Mouse (Mus musculus): ENCODE data around the gene Icam1.

Icam1 gene

DNA sequence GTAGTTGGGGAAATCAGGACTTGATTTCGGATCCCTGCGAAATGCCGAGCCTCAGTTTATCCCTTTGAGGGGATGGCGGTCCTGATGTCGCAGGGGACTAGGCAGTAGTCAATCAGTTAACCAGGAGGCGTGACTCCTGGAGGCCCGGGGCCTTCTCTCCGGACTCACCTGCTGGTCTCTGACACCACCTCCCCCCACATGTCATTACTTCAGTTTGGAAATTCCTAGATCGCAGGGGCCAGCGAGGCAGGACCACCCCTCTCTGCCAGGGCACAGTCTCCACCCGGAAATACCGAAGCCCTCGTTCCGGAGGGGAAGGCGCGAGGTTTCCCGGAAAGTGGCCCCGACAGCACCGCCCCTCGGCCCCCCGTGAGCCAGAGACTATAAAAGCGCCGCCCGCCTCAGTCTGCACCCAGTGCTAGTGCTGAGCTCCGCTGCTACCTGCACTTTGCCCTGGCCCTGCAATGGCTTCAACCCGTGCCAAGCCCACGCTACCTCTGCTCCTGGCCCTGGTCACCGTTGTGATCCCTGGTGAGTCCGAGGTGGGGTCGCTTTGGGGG, at the start of gene Icam1:
TSS of gene Icam1 (plus strand) at position 415 of the 560 bp plus-strand sequence.
- in situ Hi-C loops (cut with MboI; ENCODE audit: unreplicated experiment in 2 of 2): no loop called here

- in situ Hi-C loops (cut with MboI; ENCODE audit: unreplicated experiment in 2 of 2): no loop called here
Observed at GRCm38 (mm10) chr9:20966008-20966407, 49.8 kb upstream of the Icam1 start.

- in situ Hi-C loops (cut with MboI; ENCODE audit: unreplicated experiment in 2 of 2): no loop called here
Observed at GRCm38 (mm10) chr9:20966747-20967146, 49.0 kb upstream of the Icam1 start.

GRCm38 (mm10) chr9:20971751-20972140, 44.0 kb upstream of the Icam1 start:
- in situ Hi-C loops (cut with MboI; ENCODE audit: unreplicated experiment in 2 of 2): no loop called here

DNA sequence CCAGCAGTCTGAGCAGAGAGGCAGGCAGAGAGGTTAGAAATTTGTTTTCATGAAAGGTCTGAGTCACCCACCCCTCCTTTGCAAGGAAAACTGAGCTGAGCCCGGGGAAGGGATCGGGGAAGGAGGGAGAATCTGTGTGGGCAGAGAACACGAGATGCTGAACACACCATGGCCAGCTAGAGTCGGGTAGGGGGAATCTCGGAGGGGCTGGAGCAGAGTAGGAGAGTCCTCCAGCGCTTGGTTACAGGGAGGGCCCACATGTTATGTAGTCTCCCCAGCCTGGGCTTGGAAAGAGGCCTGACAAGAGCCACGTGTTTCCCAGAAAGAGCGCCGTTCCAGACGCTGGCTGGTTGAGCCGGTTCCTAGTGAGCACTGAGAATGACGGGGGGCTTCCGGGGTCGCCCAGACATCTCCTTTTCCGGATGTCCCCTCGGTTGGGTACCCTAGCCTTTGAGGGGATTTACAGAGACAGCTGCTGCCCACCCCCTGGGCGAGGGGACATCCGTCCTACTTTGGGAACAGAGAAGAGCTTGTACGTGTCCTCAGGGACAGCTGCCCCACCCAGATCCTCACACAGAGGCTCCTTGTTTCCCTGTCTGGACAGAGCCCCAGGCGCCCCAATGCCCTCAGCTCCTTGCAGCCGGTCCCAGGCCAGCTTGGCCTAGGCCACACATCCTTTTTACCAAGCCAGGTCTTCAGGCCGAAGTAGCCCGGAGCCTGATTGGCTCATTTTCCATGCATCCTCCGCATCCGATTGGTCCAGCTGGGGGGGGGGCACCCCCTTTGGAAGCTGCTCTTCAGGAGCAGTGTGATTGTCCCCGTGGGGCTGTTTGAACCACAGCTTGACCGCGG, 43.4 kb upstream of the Icam1 start:
- in situ Hi-C loops (cut with MboI; ENCODE audit: unreplicated experiment in 2 of 2): no loop called here

DNA sequence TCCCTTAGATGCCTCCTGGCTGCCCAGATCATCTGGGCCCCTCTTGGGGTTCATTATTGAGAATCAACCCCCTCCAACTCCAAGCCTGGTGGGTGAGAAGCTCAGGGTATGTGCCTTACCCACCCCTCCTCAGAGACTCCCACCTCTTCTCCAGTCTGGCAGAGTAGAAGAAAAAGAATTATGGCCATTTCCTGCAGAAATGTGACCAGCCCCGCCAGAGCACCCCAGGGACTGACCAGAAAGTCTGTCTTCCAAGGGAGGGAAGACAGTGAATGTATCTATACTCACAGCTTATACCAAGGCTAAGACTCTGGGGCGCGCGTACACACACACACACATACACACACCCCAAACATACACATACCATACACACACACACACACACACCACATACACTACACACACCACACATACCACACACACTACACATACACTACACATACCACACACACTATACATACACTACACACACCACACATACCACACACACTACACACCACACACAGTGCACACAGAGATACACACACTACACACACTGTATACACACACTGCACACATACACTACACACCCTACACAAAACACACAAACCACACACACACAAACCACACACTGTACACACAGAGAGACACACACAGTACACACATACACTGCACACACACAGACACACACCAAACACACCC, 42.6 kb upstream of the Icam1 start:
- in situ Hi-C loops (cut with MboI; ENCODE audit: unreplicated experiment in 2 of 2): no loop called here

- in situ Hi-C loops (cut with MboI; ENCODE audit: unreplicated experiment in 2 of 2): no loop called here
Observed at GRCm38 (mm10) chr9:20973682-20974075, 42.1 kb upstream of the Icam1 start.

DNA sequence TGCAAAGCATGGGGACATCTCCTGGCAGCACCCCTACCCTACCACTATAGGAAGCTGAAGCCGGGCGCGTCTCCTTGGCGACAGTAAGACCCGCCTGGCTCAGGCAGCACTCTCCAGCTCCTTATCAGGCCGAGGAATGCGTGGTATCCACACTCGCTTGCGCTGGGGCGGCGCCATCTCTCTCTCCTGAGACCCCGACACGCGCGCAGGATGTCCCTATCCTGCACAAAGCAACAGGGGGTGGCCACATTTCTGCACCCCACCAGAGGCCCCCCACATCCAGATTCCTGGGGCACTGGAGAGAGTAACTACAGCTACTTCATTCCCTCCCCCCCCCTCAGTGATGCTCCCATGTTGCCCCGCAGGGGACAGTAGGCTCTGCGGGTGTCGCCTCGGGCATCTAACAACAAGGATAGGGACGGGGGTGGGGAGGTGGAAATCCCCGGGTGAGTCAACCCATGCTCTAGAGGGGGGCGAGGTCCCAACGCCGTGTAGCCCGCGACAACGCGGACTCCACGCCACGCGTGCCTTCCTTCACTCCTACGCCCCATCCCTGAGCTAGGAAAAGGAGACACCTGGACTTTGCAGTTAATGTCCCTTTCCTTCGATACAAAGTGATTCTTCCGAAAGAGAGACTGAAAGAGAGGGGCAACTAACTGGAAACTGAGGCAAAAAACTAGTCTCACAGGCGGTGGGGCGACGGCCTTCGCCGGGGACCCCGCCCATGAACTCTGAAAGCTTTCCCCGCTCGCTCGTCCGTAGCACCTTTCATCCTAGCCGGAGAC, 40.2 kb upstream of the Icam1 start:
- in situ Hi-C loops (cut with MboI; ENCODE audit: unreplicated experiment in 2 of 2): no loop called here

GRCm38 (mm10) chr9:20976216-20976960, 39.4 kb upstream of the Icam1 start, which contains the start of gene S1pr2:
S1pr2 (minus strand) TSS chr9:20976781.
- in situ Hi-C loops (cut with MboI; ENCODE audit: unreplicated experiment in 2 of 2): no loop called here

DNA sequence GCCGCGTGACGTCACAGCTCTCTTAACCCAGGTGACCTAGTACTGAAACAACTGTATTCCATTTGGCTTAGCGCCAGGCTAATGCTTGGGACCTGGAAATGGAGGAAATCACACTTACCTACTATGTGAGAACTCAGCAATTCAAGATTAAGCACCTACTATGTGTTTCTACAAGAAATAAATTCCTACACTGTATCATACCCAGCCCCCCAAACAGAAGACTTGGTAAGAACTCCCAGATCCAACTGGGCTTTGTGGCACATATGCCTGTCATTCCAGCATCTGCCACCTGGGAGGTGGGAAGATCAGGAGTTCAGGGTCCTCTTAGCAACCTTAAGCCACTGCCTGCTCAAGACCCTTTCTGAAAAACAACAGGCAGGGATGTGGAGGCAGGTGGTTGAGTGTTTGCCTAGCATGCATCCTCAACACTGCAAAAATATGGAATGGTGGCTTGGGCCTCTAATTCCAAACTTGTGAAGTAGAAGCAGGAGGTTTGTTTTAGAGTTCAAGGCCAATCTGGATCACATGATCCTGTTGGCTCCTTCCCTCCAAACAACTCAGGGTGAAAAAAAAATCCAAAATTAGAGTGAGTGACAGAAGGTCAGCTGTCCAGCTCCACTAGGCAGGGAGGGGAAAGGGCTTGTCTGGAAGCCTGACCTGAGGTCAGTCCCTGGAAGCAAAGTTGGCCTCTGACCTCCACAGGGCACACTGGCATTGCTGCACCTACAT, 38.7 kb upstream of the Icam1 start:
- in situ Hi-C loops (cut with MboI; ENCODE audit: unreplicated experiment in 2 of 2): no loop called here

GRCm38 (mm10) chr9:20978409-20979095, 37.2 kb upstream of the Icam1 start:
- in situ Hi-C loops (cut with MboI; ENCODE audit: unreplicated experiment in 2 of 2): no loop called here

DNA sequence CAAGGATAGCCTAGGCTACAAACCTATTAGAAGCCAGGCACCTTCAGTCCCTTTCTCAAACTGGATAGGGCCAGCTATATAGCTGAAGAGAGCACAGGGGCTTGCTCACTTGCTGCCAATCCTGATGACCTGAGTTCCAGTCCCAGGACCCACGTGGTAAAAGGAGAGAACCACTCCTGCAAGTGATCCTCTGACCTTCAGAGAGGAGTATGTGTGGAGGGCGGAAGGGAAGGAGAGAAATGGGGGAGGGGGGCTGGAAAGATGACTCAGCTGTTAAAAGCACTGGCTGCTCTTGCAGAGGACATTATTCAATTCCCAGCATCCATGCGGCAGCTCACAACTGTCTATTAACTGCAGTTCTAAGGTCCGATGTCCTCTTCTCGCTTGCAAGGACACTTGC, 36.6 kb upstream of the Icam1 start:
- in situ Hi-C loops (cut with MboI; ENCODE audit: unreplicated experiment in 2 of 2): no loop called here

- in situ Hi-C loops (cut with MboI; ENCODE audit: unreplicated experiment in 2 of 2): loop anchor here in 1 of 2 experiments (10.0 kb wide), 1 partner anchor 245 kb away; no protein-coding TSS in a partner anchor
Observed at GRCm38 (mm10) chr9:20979769-20980168, 36.0 kb upstream of the Icam1 start.

GRCm38 (mm10) chr9:20982171-20982570, 33.6 kb upstream of the Icam1 start:
- in situ Hi-C loops (cut with MboI; ENCODE audit: unreplicated experiment in 2 of 2): loop anchor here in 1 of 2 experiments (10.0 kb wide), 1 partner anchor 247 kb away; no protein-coding TSS in a partner anchor

GRCm38 (mm10) chr9:20983169-20983568, 32.6 kb upstream of the Icam1 start:
- in situ Hi-C loops (cut with MboI; ENCODE audit: unreplicated experiment in 2 of 2): loop anchor here in 1 of 2 experiments (10.0 kb wide), 1 partner anchor 248 kb away; no protein-coding TSS in a partner anchor

- in situ Hi-C loops (cut with MboI; ENCODE audit: unreplicated experiment in 2 of 2): loop anchor here in 1 of 2 experiments (10.0 kb wide), 1 partner anchor 252 kb away; no protein-coding TSS in a partner anchor
Observed at GRCm38 (mm10) chr9:20986952-20987686, 28.7 kb upstream of the Icam1 start.

DNA sequence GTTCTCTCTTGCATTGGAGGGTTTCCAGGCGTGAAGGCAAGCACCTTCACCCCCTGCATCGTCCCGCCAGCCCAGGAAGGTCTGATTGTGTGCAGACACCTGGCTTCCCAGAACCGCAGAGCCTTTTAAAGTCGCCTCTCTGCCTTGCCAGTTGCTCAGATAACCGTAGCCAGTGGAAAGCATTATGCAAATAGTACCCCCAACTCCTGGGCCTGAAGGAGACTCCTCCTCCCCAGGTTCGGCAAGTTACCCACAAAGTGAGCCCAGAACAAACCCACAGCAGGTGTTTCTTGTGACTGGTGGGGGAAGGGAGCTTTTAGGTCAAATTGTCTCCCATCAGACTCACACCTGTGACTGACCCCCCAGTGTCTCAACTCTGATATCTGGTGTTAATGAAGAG, 27.8 kb upstream of the Icam1 start:
- in situ Hi-C loops (cut with MboI; ENCODE audit: unreplicated experiment in 2 of 2): loop anchor here in 1 of 2 experiments (10.0 kb wide), 1 partner anchor 253 kb away; no protein-coding TSS in a partner anchor

DNA sequence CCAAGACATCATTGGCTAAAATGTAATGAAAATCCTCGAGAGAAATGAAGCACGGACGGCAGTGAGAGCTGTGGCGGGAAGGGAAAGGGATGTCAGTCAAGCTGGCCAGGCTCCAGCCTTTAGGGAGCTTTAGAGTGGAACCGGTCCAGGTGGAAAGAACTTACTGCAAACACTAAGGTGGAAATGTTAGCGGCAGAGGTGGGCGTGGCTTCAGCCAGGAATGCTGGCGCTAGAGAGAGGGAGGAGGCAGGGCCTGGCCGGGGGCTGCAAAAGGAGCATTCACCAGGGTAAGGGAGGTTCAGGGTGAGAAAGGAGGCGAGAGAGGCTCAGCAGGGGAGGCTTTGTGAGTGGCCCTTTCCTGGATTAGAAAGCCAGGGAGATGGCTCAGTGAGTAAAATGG, 24.9 kb upstream of the Icam1 start:
- in situ Hi-C loops (cut with MboI; ENCODE audit: unreplicated experiment in 2 of 2): no loop called here

Measured in v-Abl transformed pro-B cells (cell line).